Mouse (Mus musculus) right cerebral cortex, postnatal 14 days (tissue): Measurements from ENCODE around the gene Zfr2.
A peak's percentile ranks its signal among the peaks of the same experiment; 100 is the strongest.
"Not testable (repeated sequence)": the region's sequence is repeated elsewhere in the genome, so short reads cannot be mapped to it uniquely, and the experiment has no call there.

Experiments
- DNase-seq: peaks from one replicate; pipeline ENCODE4 v3.0.0; 2022

The Zfr2 gene

GRCm38 (mm10) chr10:81202978-81203720 is 29.8 kb upstream of the Zfr2 start:
- no peak for DNase-seq

GRCm38 (mm10) chr10:81204137-81204536 is 28.8 kb upstream of the Zfr2 start:
- no peak for DNase-seq

GRCm38 (mm10) chr10:81210154-81210553 is 22.8 kb upstream of the Zfr2 start:
- DNase-seq = peak; percentile 12

GRCm38 (mm10) chr10:81216260-81216659 is 16.7 kb upstream of the Zfr2 start:
- no peak for DNase-seq

- no peak for DNase-seq
Observed at GRCm38 (mm10) chr10:81216810-81217209, 16.1 kb upstream of the Zfr2 start.

- DNase-seq = not testable (repeated sequence)
Observed at GRCm38 (mm10) chr10:81217267-81217666, 15.7 kb upstream of the Zfr2 start.

- DNase-seq = peak; percentile 73
Observed at GRCm38 (mm10) chr10:81217964-81218363, 15.0 kb upstream of the Zfr2 start.

GRCm38 (mm10) chr10:81221402-81222015 is 11.4 kb upstream of the Zfr2 start:
- DNase-seq = no peak

GRCm38 (mm10) chr10:81223731-81224130 is 9.2 kb upstream of the Zfr2 start:
- not testable (repeated sequence) for DNase-seq

- DNase-seq = peak; percentile 54
Observed at GRCm38 (mm10) chr10:81229735-81230437, 3.1 kb upstream of the Zfr2 start.

GRCm38 (mm10) chr10:81230438-81231332 is 2.3 kb upstream of the Zfr2 start, which contains the start of gene Atcay:
TSS of gene Atcay (minus strand) at chr10:81230833.
- DNase-seq = peak; percentile 81

GRCm38 (mm10) chr10:81231436-81231835 is 1.5 kb upstream of the Zfr2 start:
- no peak for DNase-seq

GRCm38 (mm10) chr10:81233226-81233585 is 251 bp downstream of the Zfr2 start:
- no peak for DNase-seq

- no peak for DNase-seq
Observed at GRCm38 (mm10) chr10:81234206-81234605, 1.3 kb downstream of the Zfr2 start.

GRCm38 (mm10) chr10:81236471-81237268 is 3.7 kb downstream of the Zfr2 start:
- no peak for DNase-seq

- no peak for DNase-seq
Observed at GRCm38 (mm10) chr10:81238618-81239017, 5.7 kb downstream of the Zfr2 start.

- peak; percentile 75 for DNase-seq
Observed at GRCm38 (mm10) chr10:81240876-81241275, 7.9 kb downstream of the Zfr2 start.

GRCm38 (mm10) chr10:81242021-81242420 is 9.1 kb downstream of the Zfr2 start:
- peak; percentile 8 for DNase-seq

GRCm38 (mm10) chr10:81244146-81244545 is 11.2 kb downstream of the Zfr2 start:
- peak; percentile 13 for DNase-seq

- peak; percentile 83 for DNase-seq
Observed at GRCm38 (mm10) chr10:81244595-81244994, 11.6 kb downstream of the Zfr2 start.

GRCm38 (mm10) chr10:81245166-81245565 is 12.2 kb downstream of the Zfr2 start:
- DNase-seq = peak; percentile 20

- no peak for DNase-seq
Observed at GRCm38 (mm10) chr10:81247804-81248203, 14.8 kb downstream of the Zfr2 start.
